In the genomic region with DNA sequence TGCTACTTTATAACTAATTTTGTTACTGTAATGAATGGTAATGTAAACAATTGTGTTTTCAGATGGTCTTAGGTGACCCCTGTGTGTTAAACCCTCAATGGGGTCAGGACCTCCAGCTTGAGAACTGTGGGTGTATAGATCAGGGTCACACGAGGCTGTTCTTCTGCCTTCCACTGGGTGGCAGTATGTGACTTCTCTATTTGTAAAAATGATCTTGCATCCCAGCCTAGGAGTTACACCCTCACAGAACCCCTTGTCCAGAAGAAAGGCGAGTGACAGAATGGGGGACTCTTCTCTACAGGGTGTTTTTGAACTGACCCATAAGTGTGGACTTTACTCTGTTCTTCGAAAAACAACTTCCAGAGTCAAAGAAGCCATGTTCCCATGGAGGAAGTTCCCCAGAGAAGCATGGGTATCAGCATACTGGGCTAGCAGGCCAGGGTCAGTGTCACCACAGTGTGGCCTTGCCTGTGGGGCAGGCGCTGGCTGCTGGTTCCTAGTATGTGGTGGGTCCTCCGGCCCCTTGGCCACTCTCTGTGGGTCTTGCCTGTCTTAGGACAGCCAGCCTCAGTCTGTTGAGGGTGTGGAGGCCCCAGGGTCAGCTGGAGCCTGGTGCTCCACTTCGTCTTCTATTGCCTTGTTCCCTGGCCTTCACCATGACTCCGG, we compare ENCODE assay signal across 8 mouse cellular contexts. TPM values are rescaled to one million over a fixed set of nuclear protein-coding genes. Genes with fewer than 3 reads are reported as not detected.
DNase-seq lines count a peak whose midpoint lies in the region; ATAC-seq and TF ChIP-seq lines count a peak whose summit lies in the region.

No protein-coding gene starts in this region.

- 58% methylated on average over 7 of the region's 7 CpGs for whole genome bisulfite sequencing in liver, postnatal 0 days (ENCODE audit: insufficient replicate concordance)

- no peak for TF ChIP-seq EP300 in liver, postnatal 0 days (IDR thresholded peaks at IDR 0.05; ENCODE audit: low read depth)

- H3K9me3 ChIP-seq in ES-E14 (ENCODE audit: control insufficient read depth, insufficient read depth, low read depth, low read length) = no peaks in the 10 kb centered on the region
- no peaks in the 10 kb centered on the region for H3K9me3 ChIP-seq in liver, postnatal 0 days (ENCODE audit: low read length)

- H3K4me3 ChIP-seq in ES-E14 (ENCODE audit: insufficient read depth in 1 of 2, low read depth in 1 of 2, low read length in 2 of 2, poor library complexity in 1 of 2, severe bottlenecking in 1 of 2) = no peak overlapping the region
- H3K4me3 ChIP-seq in liver, postnatal 0 days (ENCODE audit: low read depth, low read length) = no peak overlapping the region

- intact Hi-C loops in left cerebral cortex, postnatal 10 days (cut with DNase I) = loop anchor here (2.0 to 5.0 kb wide), 2 partner anchors 103 to 188 kb away; no protein-coding TSS in a partner anchor

- no peaks in the 10 kb centered on the region for H3K27me3 ChIP-seq in liver, postnatal 0 days (ENCODE audit: insufficient read depth, low read length)

- H3K4me2 ChIP-seq in liver, postnatal 0 days (ENCODE audit: low read depth, low read length) = no peak overlapping the region

- H3K27ac ChIP-seq in ES-E14 (ENCODE audit: insufficient read depth, low read depth, low read length, poor library complexity, severe bottlenecking) = no peak overlapping the region
- no peak overlapping the region for H3K27ac ChIP-seq in liver, postnatal 0 days (ENCODE audit: low read depth)

- H3K9ac ChIP-seq in ES-E14 (ENCODE audit: insufficient read depth, low read depth, low read length, poor library complexity, severe bottlenecking) = no peak overlapping the region
- H3K9ac ChIP-seq in liver, postnatal 0 days (replicated peaks) = no peak overlapping the region

- TF ChIP-seq CTCF in liver, postnatal 0 days (IDR thresholded peaks at IDR 0.05; ENCODE audit: low read depth) = peak; percentile 79

- in situ Hi-C loops in ES-E14 (cut with MboI; ENCODE audit: low sequenced_read_pairs in 2 of 2, unreplicated experiment in 2 of 2) = loop anchor here in 1 of 2 experiments (10.0 kb wide), 2 partner anchors 80 to 190 kb away; no protein-coding TSS in a partner anchor

- H3K36me3 ChIP-seq in ES-E14 (ENCODE audit: control insufficient read depth, insufficient read depth, low read length, poor library complexity, severe bottlenecking) = peaks cover 51% of the 10 kb centered on the region
- peaks cover 44% of the 10 kb centered on the region for H3K36me3 ChIP-seq in liver, postnatal 0 days (replicated peaks; ENCODE audit: insufficient read depth, low read length)

- no peak for ATAC-seq in liver, postnatal 0 days

- peaks cover 0 to 3% of the 10 kb centered on the region in 2 experiments; a peak in 1 of 4 replicates for H3K4me1 ChIP-seq in ES-E14 (ENCODE audit: control insufficient read depth in 2 of 2, insufficient read depth in 2 of 2, low read length in 2 of 2, poor library complexity in 1 of 2)
- no peaks in the 10 kb centered on the region for H3K4me1 ChIP-seq in liver, postnatal 0 days (ENCODE audit: insufficient read depth)

- DNase-seq in left cerebral cortex, adult 11 months (ENCODE audit: low spot score) = peak; percentile 32
- DNase-seq in left cerebral cortex, postnatal 10 days (ENCODE audit: extremely low spot score in 1 of 2, low spot score in 2 of 2) = no peak
- peak; percentile 42 for DNase-seq in ES-E14 (ENCODE audit: low read depth, low spot score)
- peak; percentile 58 for DNase-seq in cerebellum, adult 8-10 months
- peak; percentile 34 to 47 for DNase-seq in heart, adult 9 months (ENCODE audit: low spot score in 2 of 2)
- no peak for DNase-seq in liver, postnatal 0 days
- DNase-seq in skeletal muscle tissue, adult 2 months (ENCODE audit: low read depth, low spot score) = peak; percentile 31
- no peak for DNase-seq in right cerebral cortex, postnatal 36 days (ENCODE audit: low spot score in 2 of 2)

TF ChIP-seq in ES-E14, 5 proteins besides CTCF, POLR2A, EP300 and RAD21:
- peak; percentile 49; the same call in 1 of the 2 replicates for TF ChIP-seq ZC3H11A (IDR thresholded peaks at IDR 0.05; ENCODE audit: borderline replicate concordance, low read depth, low read length)
- TF ChIP-seq HCFC1 (IDR thresholded peaks at IDR 0.05; ENCODE audit: borderline replicate concordance, insufficient read depth, low read length) = no peak
TF ChIP-seq in ES-E14: peak in this region for 1.

RNA-seq across cellular contexts. Expression of gene Gpr107, which starts 42.4 kb away (rescaled TPM):
- 10 to 100 TPM; 50.2 to 61.9 TPM for total RNA-seq in left cerebral cortex, postnatal 10 days (2021)
- 111 and 156 TPM in 2 replicates for total RNA-seq in ES-E14 (2012; rRNA removed)
- polyA plus RNA-seq in liver, postnatal 0 days (2015; fragmentation: Nextera tagmentation; extraction: Ambion mirVana) = 9.2 and 9.8 TPM in 2 replicates

RNA-seq across cellular contexts. Expression of gene Ncs1, which starts 51.1 kb away (rescaled TPM):
- 100 to 1,000 TPM; 151 to 156 TPM for total RNA-seq in left cerebral cortex, postnatal 10 days (2021)
- total RNA-seq in ES-E14 (2012; rRNA removed) = 5.1 and 8.9 TPM in 2 replicates
- polyA plus RNA-seq in liver, postnatal 0 days (2015; fragmentation: Nextera tagmentation; extraction: Ambion mirVana) = 0.46 and 0.62 TPM in 2 replicates

RNA-seq across cellular contexts. Expression of gene Fnbp1, which starts 52.7 kb away (rescaled TPM):
- total RNA-seq in left cerebral cortex, postnatal 10 days (2021) = 10 to 100 TPM; 71.9 to 72.8 TPM
- total RNA-seq in ES-E14 (2012; rRNA removed) = 15.1 and 16.5 TPM in 2 replicates
- polyA plus RNA-seq in liver, postnatal 0 days (2015; fragmentation: Nextera tagmentation; extraction: Ambion mirVana) = 4.1 and 4.5 TPM in 2 replicates

Comparison
In these comparisons a context has a peak if more than half of its experiments do, and no peak if none do; other contexts are left out.
1. DNase-seq: peak in left cerebral cortex, adult 11 months (single experiment), ES-E14 (single experiment), cerebellum, adult 8-10 months (single experiment), heart, adult 9 months (2 of 2) and skeletal muscle tissue, adult 2 months (single experiment); none in left cerebral cortex, postnatal 10 days (0 of 2), liver, postnatal 0 days (single experiment) and right cerebral cortex, postnatal 36 days (0 of 2).
2. RNA of gene Ncs1, which starts 51.1 kb away (total RNA-seq): 151 to 156 TPM in left cerebral cortex, postnatal 10 days; 5.1 to 8.9 TPM in ES-E14; every median in the first group is over 10 times any median in the second.